Mouse (Mus musculus) gastrocnemius, adult 2 months (tissue): Measurements from ENCODE around the gene Pex5l. TPM values are rescaled to one million over a fixed set of nuclear protein-coding genes. Genes with fewer than 3 reads are reported as not detected.

Experiments
- DNase-seq: peaks from one replicate; pipeline ENCODE4 v3.0.0; 2022
- H3K27ac ChIP-seq: fragments of 200-600 bp; 2 replicates; pipeline ENCODE4 v1.8.1; 2022; ENCODE audit warnings: mild to moderate bottlenecking
- H3K4me3 ChIP-seq: fragments of 200-600 bp; 2 replicates; pipeline ENCODE4 v1.8.1; 2022; ENCODE audit warnings: mild to moderate bottlenecking, moderate library complexity
- CTCF ChIP-seq: fragments of 200-600 bp; IDR thresholded peaks from 2 replicates; pipeline ENCODE4 v1.8.1; 2022; ENCODE audit warnings: antibody characterized with exemption, mild to moderate bottlenecking, moderate library complexity
- intact Hi-C: fragments of 180-260 bp; cut with DNase I; formaldehyde crosslinking; loops from one replicate; pipeline ENCODE4 v1.15.1; 2025
- total RNA-seq, 2 experiments: library from RNA; stranded (reverse); gene quantifications; 2 replicates each; pipeline ENCODE4 v1.2.3; 2021

Pex5l gene
- total RNA-seq, 2 experiments from 2014 or later, result 0.39 to 0.66 TPM

DNA sequence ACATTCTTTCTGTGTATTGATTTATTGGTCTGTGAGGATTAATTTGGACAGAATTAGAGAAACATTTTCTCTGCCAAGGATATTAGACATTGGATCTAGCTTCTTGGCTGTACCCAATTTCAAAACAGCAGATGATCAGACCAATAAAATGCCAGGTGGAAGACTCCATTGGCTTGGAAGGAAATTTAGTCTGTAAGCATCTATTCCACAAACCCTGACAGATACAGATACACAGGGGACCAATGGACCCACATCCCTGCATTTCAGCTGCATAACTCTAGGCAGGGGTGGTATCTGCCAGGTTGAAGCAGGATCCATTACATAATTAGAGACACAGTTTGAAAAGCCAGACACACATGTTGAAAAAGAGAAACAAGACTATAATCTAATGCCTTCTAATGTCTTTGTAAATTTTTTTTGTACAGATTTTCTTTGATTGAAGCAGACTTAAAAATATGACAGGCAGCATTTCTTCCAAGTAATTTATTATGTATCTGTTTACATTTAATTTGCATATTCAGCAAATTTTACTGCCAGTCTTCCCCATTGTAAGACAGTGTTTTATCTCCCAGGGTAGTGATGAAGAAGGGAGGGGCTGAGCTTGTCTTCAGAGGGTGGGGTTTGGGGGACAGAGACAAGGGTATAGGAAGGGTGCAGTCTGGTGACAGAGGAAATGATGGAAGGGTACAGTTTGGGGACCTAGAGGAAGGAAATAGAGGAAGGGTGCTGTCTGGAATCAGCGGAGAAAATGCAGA is 174.2 kb downstream of the Pex5l start:
- intact Hi-C loops, result no loop called here
- DNase-seq, result no peak
- no peak overlapping the region for H3K4me3 ChIP-seq
- no peak overlapping the region for H3K27ac ChIP-seq
- TF ChIP-seq CTCF, result no peak

DNA sequence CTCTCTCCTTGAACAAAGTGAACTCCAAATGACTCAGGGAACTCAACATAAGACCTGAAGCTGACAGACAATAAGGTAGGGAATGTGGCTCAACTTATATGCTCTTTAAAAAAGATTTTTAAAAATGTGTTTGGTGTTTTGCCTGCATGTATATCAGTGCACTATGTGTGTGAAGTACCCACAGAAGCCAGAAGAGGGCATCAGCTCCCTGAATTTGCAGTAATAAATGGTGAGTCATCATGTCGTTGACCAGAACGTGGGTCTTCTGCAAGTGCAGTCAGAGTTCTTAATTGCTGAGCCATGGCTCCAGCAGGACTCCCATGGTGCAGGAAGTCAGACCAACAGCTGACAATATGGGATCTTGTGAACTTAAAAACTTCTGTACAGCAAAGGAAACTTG is 177.5 kb downstream of the Pex5l start:
- DNase-seq, result no peak
- peak; percentile 31; the same call in 1 of the 2 replicates for TF ChIP-seq CTCF
- Histone ChIP-seq H3K27ac (no peak overlapping the region), H3K4me3 (no peak overlapping the region)
- intact Hi-C loops, result no loop called here

DNA sequence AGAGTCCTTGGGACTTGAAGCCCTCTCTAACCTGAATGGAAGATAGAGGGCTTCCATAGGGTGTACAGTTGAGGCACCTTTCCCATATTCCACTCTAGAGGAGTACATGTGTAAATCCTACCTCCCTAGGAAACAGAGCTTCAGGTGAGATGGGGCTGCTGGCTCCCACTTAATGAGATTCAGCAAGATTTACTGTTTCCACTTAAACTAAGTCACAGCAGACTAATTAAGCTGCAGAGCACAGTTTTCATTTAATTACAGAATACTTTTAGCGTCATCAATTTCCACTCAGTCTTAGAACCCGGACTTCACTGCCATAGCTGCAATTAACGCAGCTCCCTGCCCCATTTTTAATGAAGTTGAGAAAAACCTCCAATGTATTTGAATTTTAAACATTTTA is 181.6 kb downstream of the Pex5l start:
- no peak overlapping the region for H3K4me3 ChIP-seq
- intact Hi-C loops, result no loop called here
- TF ChIP-seq CTCF, result no peak
- H3K27ac ChIP-seq, result no peak overlapping the region
- no peak for DNase-seq

DNA sequence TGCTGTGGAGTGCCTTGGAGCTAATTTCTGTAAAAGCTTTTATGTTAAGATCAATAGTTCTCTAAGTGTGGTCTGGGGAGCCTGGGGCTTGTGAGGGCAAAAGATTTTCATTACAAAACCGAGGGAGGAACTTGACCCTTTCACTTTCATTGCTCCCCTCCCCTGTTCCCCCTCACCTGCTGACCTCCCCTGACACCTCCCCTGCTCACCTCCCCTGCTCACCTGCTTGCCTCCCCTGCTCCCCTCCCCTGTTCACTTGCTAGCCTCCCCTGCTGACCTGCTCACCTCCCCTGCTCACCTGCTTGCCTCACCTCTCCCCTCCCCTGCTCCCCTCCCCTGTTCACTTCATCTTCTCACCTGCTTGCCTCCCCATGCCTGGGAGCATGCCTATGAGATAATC is 191.7 kb downstream of the Pex5l start:
- TF ChIP-seq CTCF, result no peak
- no peak overlapping the region for H3K4me3 ChIP-seq
- no peak for DNase-seq
- H3K27ac ChIP-seq, result no peak overlapping the region
- intact Hi-C loops, result no loop called here

DNA sequence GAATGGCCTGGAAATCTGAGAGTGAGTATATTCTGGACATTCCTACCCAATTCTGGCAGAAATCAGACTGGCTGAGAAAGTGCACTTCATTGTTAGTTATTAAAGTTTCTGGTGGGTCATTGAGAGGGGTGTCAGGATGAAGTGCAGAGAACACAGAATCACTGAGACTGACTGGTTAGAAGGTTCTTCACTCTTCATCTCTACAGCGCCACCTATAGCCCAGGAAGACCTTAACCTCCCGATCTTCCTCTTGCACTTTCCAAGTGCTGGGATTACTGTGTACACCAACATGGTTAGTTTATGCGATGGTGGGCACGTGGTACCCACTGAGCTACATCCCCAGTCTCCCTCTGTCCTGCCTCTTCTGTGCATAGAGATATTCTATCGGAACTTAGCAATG is 195.6 kb downstream of the Pex5l start:
- no peak overlapping the region for H3K4me3 ChIP-seq
- intact Hi-C loops, result no loop called here
- no peak overlapping the region for H3K27ac ChIP-seq
- TF ChIP-seq CTCF, result no peak
- DNase-seq, result no peak

DNA sequence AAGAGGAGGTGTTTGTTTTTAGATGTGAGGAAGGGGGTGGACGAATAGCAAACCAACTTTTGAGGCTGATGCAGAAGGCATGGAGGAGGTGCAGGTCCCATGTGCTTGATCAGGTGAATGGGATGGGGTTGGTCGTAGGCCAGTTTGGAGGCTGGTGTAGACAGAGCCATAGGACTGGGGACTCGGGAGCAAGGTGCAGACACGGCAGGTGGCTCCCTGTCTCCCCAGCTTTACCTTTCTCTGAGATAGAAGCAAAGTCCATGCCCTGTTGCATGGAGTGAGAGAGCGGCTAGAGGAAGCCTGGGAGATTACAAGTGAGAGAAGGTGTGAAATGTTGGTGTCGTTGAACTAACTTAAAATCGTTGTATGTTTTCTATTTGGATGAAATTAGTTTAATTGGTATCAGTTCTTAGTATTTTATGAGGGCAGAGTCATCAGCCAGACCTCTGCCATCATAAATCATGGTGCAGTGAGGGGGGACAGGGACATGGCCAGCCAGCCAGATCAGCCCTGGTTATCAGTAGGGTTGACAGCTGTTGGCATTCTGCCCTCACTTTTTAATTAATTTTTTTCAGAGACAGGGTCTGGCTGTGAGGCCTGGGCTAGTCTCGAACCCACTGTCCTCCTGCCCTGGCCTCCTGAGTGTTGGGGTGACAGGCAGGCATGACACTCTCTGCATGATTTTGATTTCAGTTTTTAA is 203.1 kb downstream of the Pex5l start:
- DNase-seq, result no peak
- intact Hi-C loops, result no loop called here
- H3K27ac ChIP-seq, result no peak overlapping the region
- no peak for TF ChIP-seq CTCF
- H3K4me3 ChIP-seq, result no peak overlapping the region

DNA sequence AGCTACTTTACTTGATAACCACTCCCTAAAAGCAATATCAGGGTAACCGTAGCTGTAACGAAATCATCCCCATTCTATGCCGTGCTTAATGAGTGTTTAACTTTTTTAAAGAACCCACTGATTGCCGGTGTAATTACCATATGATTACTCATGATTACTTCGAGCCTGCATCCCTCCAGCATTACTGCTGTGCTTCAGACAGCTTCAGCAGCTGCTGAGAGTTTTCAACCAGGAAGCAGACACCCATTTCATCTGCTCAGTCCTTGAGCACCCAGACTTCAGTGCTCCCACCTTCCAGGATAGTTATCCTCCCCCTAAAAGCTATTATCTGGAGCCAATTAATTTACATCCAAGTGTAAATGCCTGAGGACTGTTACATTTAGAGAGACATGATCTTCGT is 218.9 kb downstream of the Pex5l start:
- TF ChIP-seq CTCF, result no peak
- no peak for DNase-seq
- Histone ChIP-seq H3K4me3 (no peak overlapping the region), H3K27ac (no peak overlapping the region)
- intact Hi-C loops, result no loop called here

DNA sequence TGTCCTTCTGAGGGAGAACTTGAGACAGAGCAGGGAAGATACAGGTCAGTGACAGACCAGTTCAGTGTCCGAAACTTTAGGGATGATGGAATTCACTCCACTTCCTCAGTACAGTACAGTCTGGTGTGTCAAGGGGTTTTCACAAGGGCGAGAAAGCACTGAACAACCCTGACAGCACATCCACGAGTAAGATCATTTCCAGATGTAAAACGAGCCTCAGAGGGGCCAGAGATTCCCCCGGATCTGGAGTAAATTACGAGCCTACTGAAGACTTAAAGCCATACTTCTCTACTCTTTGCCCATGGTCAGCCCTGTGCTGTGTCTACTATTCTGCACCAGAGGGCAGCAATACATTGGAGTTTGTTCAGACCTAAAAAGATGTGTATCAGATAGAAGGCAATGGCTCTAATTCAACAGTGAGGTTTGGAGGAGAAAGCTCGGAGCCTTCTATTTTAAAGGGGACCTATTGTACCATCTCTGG is 232.9 kb downstream of the Pex5l start:
- Histone ChIP-seq H3K27ac (no peak overlapping the region), H3K4me3 (no peak overlapping the region)
- TF ChIP-seq CTCF, result peak; percentile 36
- no peak for DNase-seq
- intact Hi-C loops, result no loop called here

DNA sequence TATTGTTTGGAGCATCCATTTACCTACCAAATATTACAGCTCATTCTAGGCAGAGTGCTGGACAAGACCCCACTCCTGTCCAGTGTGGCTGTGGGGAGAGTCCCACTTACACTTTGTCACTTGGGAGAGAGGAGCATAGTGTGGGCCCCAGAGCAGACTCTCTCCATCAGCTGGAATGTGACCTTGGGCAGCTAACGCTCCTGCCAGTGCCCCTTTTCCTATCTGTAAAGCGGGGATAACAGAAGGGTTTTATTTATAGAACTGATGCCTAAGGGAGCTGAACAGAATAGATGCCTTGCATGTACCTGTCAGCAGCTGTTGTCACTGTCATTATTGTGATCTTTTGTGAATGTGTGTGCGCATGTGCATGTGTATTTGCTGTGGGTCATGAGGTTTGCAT is 234.6 kb downstream of the Pex5l start:
- intact Hi-C loops, result no loop called here
- no peak for DNase-seq
- no peak for TF ChIP-seq CTCF
- no peak overlapping the region for H3K27ac ChIP-seq
- H3K4me3 ChIP-seq, result no peak overlapping the region

DNA sequence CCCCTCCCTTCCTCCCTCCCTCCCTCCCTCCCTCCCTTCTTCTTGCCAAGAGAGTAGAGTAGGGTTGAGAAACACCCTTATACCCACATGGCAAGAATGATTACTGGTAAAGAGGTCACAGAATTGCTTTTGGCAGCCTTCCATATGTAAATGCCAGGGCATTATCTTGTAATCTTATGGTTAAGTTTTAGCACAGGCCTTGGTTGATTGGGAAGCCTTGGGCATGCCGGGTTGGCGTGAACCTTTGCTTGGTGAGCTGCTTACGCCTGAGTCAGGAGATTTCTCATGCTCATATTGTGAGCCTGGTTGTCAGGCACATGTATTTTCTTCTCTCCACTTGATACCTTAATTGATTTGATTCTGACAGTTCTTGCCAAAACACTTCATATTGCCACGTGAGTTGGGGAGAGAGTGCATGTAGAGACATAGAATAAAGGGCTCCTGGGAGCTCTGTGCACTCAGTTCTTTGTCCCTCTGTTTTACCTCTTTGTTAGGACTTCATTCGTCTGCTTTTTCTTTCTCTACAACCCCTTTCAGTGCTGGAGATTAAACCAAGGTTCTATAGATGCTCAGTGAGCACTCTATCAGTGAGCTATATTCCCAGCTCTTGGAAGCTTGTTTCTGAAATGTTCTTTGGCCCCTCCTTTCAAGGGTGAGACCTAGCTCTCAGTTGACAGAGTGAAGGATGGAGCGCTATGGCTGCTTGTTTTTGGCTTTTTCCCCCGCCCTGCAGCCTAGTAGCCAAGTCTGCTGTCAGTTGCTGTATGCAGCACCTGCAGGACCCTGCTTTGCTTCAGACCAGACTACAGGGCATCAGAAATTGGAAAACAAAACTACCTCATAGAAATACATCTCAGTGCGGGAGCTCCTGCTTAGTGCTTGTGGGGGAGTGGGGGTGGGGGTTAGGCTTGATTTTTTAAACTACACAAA is 236.9 kb downstream of the Pex5l start:
- TF ChIP-seq CTCF, result no peak
- Histone ChIP-seq H3K27ac (no peak overlapping the region), H3K4me3 (no peak overlapping the region)
- DNase-seq, result no peak
- intact Hi-C loops, result no loop called here

DNA sequence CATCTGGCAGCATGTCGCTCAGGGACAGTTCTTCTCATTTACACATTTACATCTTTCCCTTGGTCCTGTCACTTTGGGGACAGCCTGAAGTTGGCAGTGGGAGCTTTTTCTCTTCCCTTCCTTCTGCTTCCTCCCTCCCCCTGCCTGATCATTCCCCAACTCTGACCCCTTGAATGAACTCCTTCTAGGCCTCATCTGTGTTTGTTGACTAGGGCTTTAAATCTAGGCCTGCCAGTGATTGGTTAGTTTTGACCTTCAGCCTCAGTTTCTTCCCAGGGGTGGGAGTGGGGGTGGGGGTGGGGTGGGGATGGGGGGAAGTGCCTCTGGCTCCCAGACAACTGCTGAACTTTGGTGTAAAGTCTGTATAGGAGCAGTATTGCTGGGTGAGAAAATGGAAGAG is 238.4 kb downstream of the Pex5l start:
- intact Hi-C loops, result no loop called here
- DNase-seq, result no peak
- H3K27ac ChIP-seq, result no peak overlapping the region
- no peak for TF ChIP-seq CTCF
- no peak overlapping the region for H3K4me3 ChIP-seq

DNA sequence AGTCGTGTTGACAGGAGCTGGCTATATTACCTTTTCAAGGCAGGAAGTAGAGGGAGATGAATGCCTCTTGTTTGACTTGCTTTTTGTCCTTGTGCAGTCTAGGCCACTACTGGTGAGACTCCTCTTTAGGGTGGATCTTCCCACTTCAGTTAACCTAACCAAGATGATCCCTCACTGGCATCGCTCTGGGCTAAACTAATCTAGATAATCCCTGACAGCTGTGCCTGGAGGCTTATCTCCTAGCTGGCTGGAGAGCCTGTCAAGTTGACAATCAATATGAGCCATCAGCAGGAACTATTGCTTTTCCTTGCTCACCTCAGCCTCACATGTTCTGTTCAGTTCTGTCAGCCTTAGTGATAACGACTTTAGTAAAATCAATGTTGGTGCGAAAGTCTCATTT is 239.6 kb downstream of the Pex5l start:
- intact Hi-C loops, result no loop called here
- TF ChIP-seq CTCF, result no peak
- no peak for DNase-seq
- Histone ChIP-seq H3K4me3 (no peak overlapping the region), H3K27ac (no peak overlapping the region)
